Mouse (Mus musculus): ENCODE results near the gene Babam1.

Gene Babam1

GRCm38 (mm10) chr8:71381971-71382961 is 14.4 kb upstream of the Babam1 start:
- WGBS = 3% methylated on average over 75 of the region's 80 CpGs

- WGBS = 57% methylated on average over 12 of the region's 12 CpGs
These were observed 13.3 kb upstream of the Babam1 start for GRCm38 (mm10) chr8:71383396-71383795.

GRCm38 (mm10) chr8:71383860-71384259 is 12.8 kb upstream of the Babam1 start:
- 82% methylated on average over 3 of the region's 3 CpGs for WGBS

- 79% methylated on average over 12 of the region's 12 CpGs for WGBS
These were observed 11.3 kb upstream of the Babam1 start for GRCm38 (mm10) chr8:71385212-71385835.

GRCm38 (mm10) chr8:71388267-71388666 is 8.4 kb upstream of the Babam1 start:
- WGBS = 81% methylated on average over 1 of the region's 1 CpGs

- 99% methylated on average over 2 of the region's 2 CpGs for WGBS
These were observed 5.0 kb upstream of the Babam1 start for GRCm38 (mm10) chr8:71391696-71392095.

GRCm38 (mm10) chr8:71392391-71392790 is 4.3 kb upstream of the Babam1 start:
- 81% methylated on average over 5 of the region's 5 CpGs for WGBS

- WGBS = 22% methylated on average over 3 of the region's 3 CpGs
These were observed 3.8 kb upstream of the Babam1 start for GRCm38 (mm10) chr8:71392871-71393270.

GRCm38 (mm10) chr8:71394481-71394880 is 2.2 kb upstream of the Babam1 start:
- WGBS = 78% methylated on average over 7 of the region's 7 CpGs

GRCm38 (mm10) chr8:71395071-71395470 is 1.6 kb upstream of the Babam1 start:
- WGBS = 86% methylated on average over 10 of the region's 10 CpGs

- WGBS = 78% methylated on average over 9 of the region's 9 CpGs
These were observed 1.0 kb upstream of the Babam1 start, which contains the start of gene Ushbp1 for GRCm38 (mm10) chr8:71395629-71396028. TSS of gene Ushbp1 (minus strand) at chr8:71395802.

GRCm38 (mm10) chr8:71397701-71398100 is 1.0 kb downstream of the Babam1 start:
- WGBS = 86% methylated on average over 12 of the region's 12 CpGs

GRCm38 (mm10) chr8:71400826-71401225 is 4.2 kb downstream of the Babam1 start:
- 84% methylated on average over 2 of the region's 2 CpGs for WGBS

GRCm38 (mm10) chr8:71402446-71402964 is 5.8 kb downstream of the Babam1 start:
- WGBS = 88% methylated on average over 9 of the region's 9 CpGs

- 91% methylated on average over 6 of the region's 6 CpGs for WGBS
These were observed 6.6 kb downstream of the Babam1 start for GRCm38 (mm10) chr8:71403107-71403885.

GRCm38 (mm10) chr8:71404011-71404410 is 7.3 kb downstream of the Babam1 start:
- WGBS = 88% methylated on average over 8 of the region's 8 CpGs

- WGBS = 50% methylated on average over 9 of the region's 9 CpGs
These were observed 8.3 kb downstream of the Babam1 start for GRCm38 (mm10) chr8:71404951-71405351.

GRCm38 (mm10) chr8:71405401-71406098 is 8.9 kb downstream of the Babam1 start, which contains the start of gene Ankle1:
TSS of gene Ankle1 (plus strand) at chr8:71406010.
- WGBS = 13% methylated on average over 33 of the region's 33 CpGs

- WGBS = under 1% methylated on average over 55 of the region's 55 CpGs
These were observed 9.7 kb downstream of the Babam1 start for GRCm38 (mm10) chr8:71406099-71407015.

GRCm38 (mm10) chr8:71407441-71407840 is 10.8 kb downstream of the Babam1 start:
- 96% methylated on average over 14 of the region's 14 CpGs for WGBS

Measured in cerebral cortex, adult 2 months (tissue).